Mouse (Mus musculus): Measurements from ENCODE around the gene Rhox8. TPM values are rescaled to one million over a fixed set of nuclear protein-coding genes. Genes with fewer than 3 reads are reported as not detected.
"Not testable (repeated sequence)": the region's sequence is repeated elsewhere in the genome, so short reads cannot be mapped to it uniquely, and the experiment has no call there.

Gene Rhox8
- not detected in 2 replicates for total RNA-seq (2014; rRNA removed)
- polyA plus RNA-seq (2015; fragmentation: Nextera tagmentation; extraction: Ambion mirVana), result not detected in 2 replicates

- H3K4me3 ChIP-seq (ENCODE audit: low read depth, low read length), result no peak within 1 kb of the TSS
- WGBS, result 83% methylated on average over 4 of the region's 4 CpGs
- no peak within 1 kb of the TSS for H3K4me2 ChIP-seq (ENCODE audit: low read depth)
- ATAC-seq, result no peak
- no peaks in the 10 kb centered on the region for H3K27me3 ChIP-seq (ENCODE audit: insufficient read depth, low read length)
- DNase-seq, result no peak
- H3K9me3 ChIP-seq (ENCODE audit: low read length), result no peaks in the 10 kb centered on the region
- H3K36me3 ChIP-seq (ENCODE audit: insufficient read depth), result no peaks in the 10 kb centered on the region
- TF ChIP-seq CTCF (IDR thresholded peaks at IDR 0.05; ENCODE audit: low read depth), result no peak
- no peaks in the 10 kb centered on the region for H3K4me1 ChIP-seq (ENCODE audit: insufficient read depth)
- H3K27ac ChIP-seq (ENCODE audit: low read depth, low read length), result no peak within 1 kb of the TSS
- H3K9ac ChIP-seq, result no peak within 1 kb of the TSS
These were observed at the start of gene Rhox8 for GRCm38 (mm10) chrX:37878844-37879243. Gene Rhox8 (minus strand): TSS chrX:37878944.

GRCm38 (mm10) chrX:37916311-37916710 lies 37.6 kb upstream of the Rhox8 start:
- Histone ChIP-seq H3K9ac (no peak overlapping the region), H3K27me3 (ENCODE audit: insufficient read depth, low read length) (no peaks in the 10 kb centered on the region), H3K4me1 (ENCODE audit: insufficient read depth) (no peaks in the 10 kb centered on the region), H3K27ac (ENCODE audit: low read depth, low read length) (no peak overlapping the region), H3K4me3 (ENCODE audit: low read depth, low read length) (no peak overlapping the region), H3K4me2 (ENCODE audit: low read depth) (no peak overlapping the region), H3K36me3 (ENCODE audit: insufficient read depth) (no peaks in the 10 kb centered on the region), H3K9me3 (ENCODE audit: low read length) (no peaks in the 10 kb centered on the region)
- no peak for TF ChIP-seq CTCF (IDR thresholded peaks at IDR 0.05; ENCODE audit: low read depth)
- ATAC-seq (no peak), DNase-seq (no peak)
- 77% methylated on average over 4 of the region's 4 CpGs for WGBS

- Histone ChIP-seq H3K4me1 (ENCODE audit: insufficient read depth) (no peaks in the 10 kb centered on the region), H3K36me3 (ENCODE audit: insufficient read depth) (no peaks in the 10 kb centered on the region), H3K27me3 (ENCODE audit: insufficient read depth, low read length) (no peaks in the 10 kb centered on the region), H3K27ac (ENCODE audit: low read depth, low read length) (no peak overlapping the region), H3K4me3 (ENCODE audit: low read depth, low read length) (no peak overlapping the region), H3K4me2 (ENCODE audit: low read depth) (no peak overlapping the region), H3K9me3 (ENCODE audit: low read length) (no peaks in the 10 kb centered on the region), H3K9ac (no peak overlapping the region)
- no peak for ATAC-seq
- DNase-seq, result no peak
- 54% methylated on average over 7 of the region's 7 CpGs for WGBS
- TF ChIP-seq CTCF (IDR thresholded peaks at IDR 0.05; ENCODE audit: low read depth), result 0 out of 2 replicates have a peak, but pooled peaks have one; percentile 17
These were observed 29.8 kb upstream of the Rhox8 start for GRCm38 (mm10) chrX:37908581-37908980.

- ATAC-seq, result no peak
- no peak overlapping the region for H3K4me2 ChIP-seq (ENCODE audit: low read depth)
- no peaks in the 10 kb centered on the region for H3K27me3 ChIP-seq (ENCODE audit: insufficient read depth, low read length)
- H3K9me3 ChIP-seq (ENCODE audit: low read length), result no peaks in the 10 kb centered on the region
- peak; percentile 17; the same call in 1 of the 2 replicates for TF ChIP-seq CTCF (IDR thresholded peaks at IDR 0.05; ENCODE audit: low read depth)
- no peaks in the 10 kb centered on the region for H3K36me3 ChIP-seq (ENCODE audit: insufficient read depth)
- no peak overlapping the region for H3K9ac ChIP-seq
- H3K27ac ChIP-seq (ENCODE audit: low read depth, low read length), result no peak overlapping the region
- no peak for DNase-seq
- no peak overlapping the region for H3K4me3 ChIP-seq (ENCODE audit: low read depth, low read length)
- WGBS, result 79% methylated on average over 5 of the region's 5 CpGs
- no peaks in the 10 kb centered on the region for H3K4me1 ChIP-seq (ENCODE audit: insufficient read depth)
These were observed 25.0 kb upstream of the Rhox8 start for GRCm38 (mm10) chrX:37903727-37904126.

GRCm38 (mm10) chrX:37901670-37902069 lies 22.9 kb upstream of the Rhox8 start, which contains the start of gene Rhox9:
Gene Rhox9 (minus strand): TSS chrX:37901770.
- not testable (repeated sequence) for H3K9me3 ChIP-seq (ENCODE audit: low read length); DNase-seq; H3K36me3 ChIP-seq (ENCODE audit: insufficient read depth); H3K4me1 ChIP-seq (ENCODE audit: insufficient read depth); H3K4me2 ChIP-seq (ENCODE audit: low read depth); H3K27ac ChIP-seq (ENCODE audit: low read depth, low read length); H3K9ac ChIP-seq; ATAC-seq; H3K27me3 ChIP-seq (ENCODE audit: insufficient read depth, low read length); H3K4me3 ChIP-seq (ENCODE audit: low read depth, low read length)
- WGBS, result 96% methylated on average over 10 of the region's 18 CpGs

GRCm38 (mm10) chrX:37897132-37897531 lies 18.4 kb upstream of the Rhox8 start, which contains the start of gene Rhox7b:
Gene Rhox7b (minus strand): TSS chrX:37897232.
- H3K36me3 ChIP-seq (ENCODE audit: insufficient read depth); DNase-seq; H3K27ac ChIP-seq (ENCODE audit: low read depth, low read length); H3K27me3 ChIP-seq (ENCODE audit: insufficient read depth, low read length); H3K4me2 ChIP-seq (ENCODE audit: low read depth); H3K4me1 ChIP-seq (ENCODE audit: insufficient read depth); H3K9ac ChIP-seq; H3K9me3 ChIP-seq (ENCODE audit: low read length); H3K4me3 ChIP-seq (ENCODE audit: low read depth, low read length); ATAC-seq: not testable (repeated sequence)
- WGBS, result 77% methylated on average over 9 of the region's 9 CpGs

- H3K4me2 ChIP-seq (ENCODE audit: low read depth), result no peak overlapping the region
- ATAC-seq (no peak), DNase-seq (no peak)
- no peak overlapping the region for H3K27ac ChIP-seq (ENCODE audit: low read depth, low read length)
- no peaks in the 10 kb centered on the region for H3K9me3 ChIP-seq (ENCODE audit: low read length)
- no peak overlapping the region for H3K4me3 ChIP-seq (ENCODE audit: low read depth, low read length)
- no peaks in the 10 kb centered on the region for H3K27me3 ChIP-seq (ENCODE audit: insufficient read depth, low read length)
- 95% methylated on average over 2 of the region's 2 CpGs for WGBS
- no peak overlapping the region for H3K9ac ChIP-seq
- no peak for TF ChIP-seq CTCF (IDR thresholded peaks at IDR 0.05; ENCODE audit: low read depth)
- H3K4me1 ChIP-seq (ENCODE audit: insufficient read depth), result no peaks in the 10 kb centered on the region
- no peaks in the 10 kb centered on the region for H3K36me3 ChIP-seq (ENCODE audit: insufficient read depth)
These were observed 7.1 kb downstream of the Rhox8 start for GRCm38 (mm10) chrX:37871641-37872040.

- not testable (repeated sequence) for H3K9ac ChIP-seq; H3K36me3 ChIP-seq (ENCODE audit: insufficient read depth); H3K9me3 ChIP-seq (ENCODE audit: low read length); H3K27me3 ChIP-seq (ENCODE audit: insufficient read depth, low read length); ATAC-seq; H3K4me1 ChIP-seq (ENCODE audit: insufficient read depth); DNase-seq; H3K4me3 ChIP-seq (ENCODE audit: low read depth, low read length); H3K27ac ChIP-seq (ENCODE audit: low read depth, low read length); H3K4me2 ChIP-seq (ENCODE audit: low read depth)
- WGBS, result 84% methylated on average over 8 of the region's 8 CpGs
These were observed 47.4 kb downstream of the Rhox8 start, which contains the start of gene Rhox7a for GRCm38 (mm10) chrX:37831386-37831785. Gene Rhox7a (plus strand): TSS chrX:37831686.

GRCm38 (mm10) chrX:37826610-37827009 lies 52.1 kb downstream of the Rhox8 start, which contains the start of gene Rhox6:
Gene Rhox6 (plus strand): TSS chrX:37826910.
- not testable (repeated sequence) for H3K9me3 ChIP-seq (ENCODE audit: low read length); H3K9ac ChIP-seq; DNase-seq; H3K27me3 ChIP-seq (ENCODE audit: insufficient read depth, low read length); H3K4me2 ChIP-seq (ENCODE audit: low read depth); H3K36me3 ChIP-seq (ENCODE audit: insufficient read depth); ATAC-seq; H3K4me3 ChIP-seq (ENCODE audit: low read depth, low read length); H3K27ac ChIP-seq (ENCODE audit: low read depth, low read length); H3K4me1 ChIP-seq (ENCODE audit: insufficient read depth)
- WGBS, result 86% methylated on average over 4 of the region's 12 CpGs
